18 mouse cellular contexts compared by ENCODE assay signal in the genomic region with DNA sequence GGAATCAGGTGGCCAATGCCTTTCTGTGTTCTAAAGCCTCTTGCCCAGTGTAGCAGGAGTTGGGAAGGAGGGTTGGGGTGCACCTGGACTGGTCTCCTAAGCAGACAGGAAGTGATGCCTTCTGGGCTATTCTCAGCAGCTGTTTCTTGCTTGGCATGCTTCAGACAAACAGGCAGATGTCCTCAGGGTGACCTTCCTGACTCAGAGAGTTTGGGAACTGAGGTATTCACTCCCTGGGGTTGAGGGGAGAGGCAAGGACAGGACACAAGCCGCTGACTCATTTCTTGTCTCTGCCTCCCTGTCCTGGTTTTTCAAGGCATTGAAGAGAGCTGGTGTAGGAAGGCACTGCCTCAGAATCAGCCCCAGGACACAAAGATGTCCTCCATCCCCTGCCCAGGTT.
DNase-seq lines count a peak whose midpoint lies in the region; ATAC-seq and TF ChIP-seq lines count a peak whose summit lies in the region.
"Had no signal": no experiment of that assay in that cellular context is flagged by ENCODE, and none has a peak within 500 bp of the region (broad histone marks: within the 10 kb centered on the region; RNA-seq: fewer than 3 reads in every experiment).

No protein-coding gene starts in this region.

- no peak overlapping the region for H3K4me3 ChIP-seq in heart, embryonic 12.5 days
- H3K4me3 ChIP-seq in ES-Bruce4 (ENCODE audit: low read depth, low read length) = no peak overlapping the region
- no peak overlapping the region for H3K4me3 ChIP-seq in embryonic facial prominence, embryonic 14.5 days (ENCODE audit: low read depth, low read length)
- H3K4me3 ChIP-seq: left cerebral cortex, adult 2 months; lung, embryonic 15.5 days; midbrain, embryonic 13.5 days; neural tube, embryonic 12.5 days had no signal

- H3K9ac ChIP-seq in heart, embryonic 12.5 days = no peak overlapping the region
- no peak overlapping the region for H3K9ac ChIP-seq in ES-Bruce4 (ENCODE audit: low read depth, poor library complexity, severe bottlenecking)
- no peak overlapping the region for H3K9ac ChIP-seq in embryonic facial prominence, embryonic 14.5 days (ENCODE audit: low read depth, low read length)
- H3K9ac ChIP-seq: hindbrain, embryonic 14.5 days; lung, embryonic 15.5 days; midbrain, embryonic 13.5 days; neural tube, embryonic 12.5 days had no signal

- no peak overlapping the region for H3K27ac ChIP-seq in heart, embryonic 12.5 days (ENCODE audit: poor library complexity, severe bottlenecking)
- no peak overlapping the region for H3K27ac ChIP-seq in ES-Bruce4 (ENCODE audit: insufficient read depth, low read length)
- no peak overlapping the region for H3K27ac ChIP-seq in embryonic facial prominence, embryonic 14.5 days (replicated peaks; ENCODE audit: low read depth, low read length)
- H3K27ac ChIP-seq: hindbrain, embryonic 14.5 days; left cerebral cortex, adult 2 months; lung, embryonic 15.5 days; midbrain, embryonic 13.5 days; neural tube, embryonic 12.5 days had no signal

- H3K9me3 ChIP-seq in heart, embryonic 12.5 days (replicated peaks) = no peaks in the 10 kb centered on the region
- no peaks in the 10 kb centered on the region for H3K9me3 ChIP-seq in ES-Bruce4 (replicated peaks; ENCODE audit: control insufficient read depth, insufficient read depth, low read length, poor library complexity, severe bottlenecking)
- H3K9me3 ChIP-seq in embryonic facial prominence, embryonic 14.5 days (ENCODE audit: control insufficient read depth, low read length) = no peaks in the 10 kb centered on the region
- H3K9me3 ChIP-seq: lung, embryonic 15.5 days; midbrain, embryonic 13.5 days; neural tube, embryonic 12.5 days had no signal

- peaks cover 20% of the 10 kb centered on the region for H3K4me1 ChIP-seq in heart, embryonic 12.5 days (replicated peaks)
- H3K4me1 ChIP-seq in ES-Bruce4 (ENCODE audit: control insufficient read depth, insufficient read depth, low read length) = peaks cover 10% of the 10 kb centered on the region
- H3K4me1 ChIP-seq in embryonic facial prominence, embryonic 14.5 days (ENCODE audit: control insufficient read depth, insufficient read depth, low read length) = peaks cover 8% of the 10 kb centered on the region; the same call in 1 of the 2 replicates

- no peaks in the 10 kb centered on the region for H3K27me3 ChIP-seq in heart, embryonic 12.5 days (replicated peaks)
- H3K27me3 ChIP-seq in ES-Bruce4 (ENCODE audit: control insufficient read depth, insufficient read depth, low read length, poor library complexity, severe bottlenecking) = no peaks in the 10 kb centered on the region
- H3K27me3 ChIP-seq in Patski = no peaks in the 10 kb centered on the region
- no peaks in the 10 kb centered on the region for H3K27me3 ChIP-seq in embryonic facial prominence, embryonic 14.5 days (replicated peaks; ENCODE audit: control insufficient read depth, insufficient read depth, low read length)
- H3K27me3 ChIP-seq: lung, embryonic 15.5 days; neural tube, embryonic 12.5 days had no signal

- TF ChIP-seq CTCF in ES-Bruce4 (IDR thresholded peaks at IDR 0.05; ENCODE audit: low read depth, low read length) (no peak), Patski (IDR thresholded peaks at IDR 0.05) (no peak)

- POLR2A ChIA-PET in Patski (lab: Charles Lee) = no interaction called here

- H3K36me3 ChIP-seq in heart, embryonic 12.5 days = no peaks in the 10 kb centered on the region
- no peaks in the 10 kb centered on the region for H3K36me3 ChIP-seq in ES-Bruce4 (ENCODE audit: control insufficient read depth, insufficient read depth, low read length, poor library complexity, severe bottlenecking)
- no peaks in the 10 kb centered on the region for H3K36me3 ChIP-seq in embryonic facial prominence, embryonic 14.5 days (ENCODE audit: control insufficient read depth, insufficient read depth, low read length)
- H3K36me3 ChIP-seq: G1E; lung, embryonic 15.5 days; midbrain, embryonic 13.5 days; neural tube, embryonic 12.5 days had no signal

- no peak for TF ChIP-seq POLR2A in ES-Bruce4 (IDR thresholded peaks at IDR 0.05; ENCODE audit: insufficient read depth, low read length)

- DNase-seq in heart, postnatal 14 days = peak; percentile 9 to 33
- peak; percentile 58 for DNase-seq in Patski (ENCODE audit: low read depth, low spot score)
- DNase-seq in embryonic facial prominence, embryonic 14.5 days (ENCODE audit: low spot score) = peak; percentile 36
- DNase-seq in right cerebral cortex, postnatal 4 days = no peak
- DNase-seq in frontal cortex, postnatal 36 days (ENCODE audit: low spot score in 2 of 2) = no peak
- DNase-seq: cerebellum, adult 18-20 months; kidney, adult 18-20 months; liver; thymus, adult 18-20 months had no signal

- in situ Hi-C loops in Patski (cut with MboI; ENCODE audit: low pct_unique_long_range_greater_than_20kb) = loop anchor here (10.0 kb wide), 1 partner anchor 341 kb away; no protein-coding TSS in a partner anchor

- TF ChIP-seq EP300 in ES-Bruce4 (IDR thresholded peaks at IDR 0.05; ENCODE audit: insufficient read depth, low read depth, low read length) = peak; percentile 75; the same call in 1 of the 2 replicates

- intact Hi-C loops in heart, postnatal 14 days (cut with DNase I) = no loop called here

- H3K4me2 ChIP-seq in heart, embryonic 12.5 days = no peak overlapping the region
- H3K4me2 ChIP-seq in embryonic facial prominence, embryonic 14.5 days (ENCODE audit: low read depth, low read length) = no peak overlapping the region
- H3K4me2 ChIP-seq: hindbrain, embryonic 14.5 days; lung, embryonic 15.5 days; midbrain, embryonic 13.5 days; neural tube, embryonic 12.5 days had no signal

- CTCF ChIA-PET in Patski (lab: Charles Lee) = no interaction called here

- ATAC-seq in heart, embryonic 12.5 days (ENCODE audit: insufficient number of reproducible peaks, low FRiP score) = no peak
- peak; percentile 68 for ATAC-seq in Patski
- no peak for ATAC-seq in embryonic facial prominence, embryonic 14.5 days (ENCODE audit: low read depth)
- no peak for ATAC-seq in megakaryocyte, adult 5-6 weeks (ENCODE audit: poor library complexity, severe bottlenecking)
- ATAC-seq: midbrain, embryonic 13.5 days had no signal

- WGBS in heart, embryonic 12.5 days = 29% methylated on average over 1 of the region's 1 CpGs
- WGBS in embryonic facial prominence, embryonic 14.5 days = 38% methylated on average over 1 of the region's 1 CpGs

Comparison
In these comparisons a context has a peak if more than half of its experiments do, and no peak if none do; other contexts are left out.
1. DNase-seq: peak in heart, postnatal 14 days (2 of 2), Patski (single experiment) and embryonic facial prominence, embryonic 14.5 days (single experiment); none in right cerebral cortex, postnatal 4 days (single experiment) and frontal cortex, postnatal 36 days (0 of 2).